Mouse (Mus musculus) urinary bladder, adult 18-20 months (tissue): ENCODE results near the gene Slc7a15.

ENCODE experiments used
- DNase-seq, 2 experiments: peaks; one replicate each; pipeline ENCODE4 v3.0.0; 2022; ENCODE audit warnings: low spot score in 2 of 2, mixed read lengths in 2 of 2

Gene Slc7a15

GRCm38 (mm10) chr12:8482169-8482568, 116.7 kb downstream of the Slc7a15 start:
- no peak for DNase-seq
